Mouse (Mus musculus) mouse embryonic stem cell (cell line): ENCODE results near the gene Trim56.

ENCODE experiments used
- in situ Hi-C, 2 experiments: fragments of 300-500 bp; cut with MboI; formaldehyde crosslinking; loops; 1 replicate in 1 of 2; 3 replicates in 1 of 2; pipeline ENCODE4 v1.14.3; 2019 to 2020; ENCODE audit warnings: low sequenced_read_pairs in 2 of 2, low pct_unique_long_range_greater_than_20kb in 1 of 2, mixed read lengths in 1 of 2; ENCODE audit not compliant: unreplicated experiment in 1 of 2

Gene Trim56

GRCm38 (mm10) chr5:137111542-137112408 is 4.2 kb downstream of the Trim56 start:
- in situ Hi-C loops, result no loop called here

GRCm38 (mm10) chr5:137110863-137111262 is 5.1 kb downstream of the Trim56 start:
- in situ Hi-C loops, result no loop called here

GRCm38 (mm10) chr5:137109941-137110593 is 5.9 kb downstream of the Trim56 start:
- in situ Hi-C loops, result loop anchor here in 1 of 2 experiments (5.0 to 10.0 kb wide), 2 partner anchors 83 to 185 kb away; partner anchors contain the start of gene Vgf

GRCm38 (mm10) chr5:137108111-137108510 is 7.9 kb downstream of the Trim56 start:
- in situ Hi-C loops, result loop anchor here in 1 of 2 experiments (5.0 to 10.0 kb wide), 2 partner anchors 81 to 183 kb away; partner anchors contain the start of gene Vgf

GRCm38 (mm10) chr5:137107670-137108069 is 8.3 kb downstream of the Trim56 start:
- in situ Hi-C loops, result loop anchor here in 1 of 2 experiments (5.0 to 10.0 kb wide), 2 partner anchors 80 to 183 kb away; partner anchors contain the start of gene Vgf

- in situ Hi-C loops, result loop anchor here in 1 of 2 experiments (5.0 to 10.0 kb wide), 2 partner anchors 80 to 182 kb away; partner anchors contain the start of gene Vgf
Observed at GRCm38 (mm10) chr5:137107024-137107423, 9.0 kb downstream of the Trim56 start.

- in situ Hi-C loops, result loop anchor here in 1 of 2 experiments (5.0 to 10.0 kb wide), 2 partner anchors 79 to 182 kb away; partner anchors contain the start of gene Vgf
Observed at GRCm38 (mm10) chr5:137106434-137106833, 9.6 kb downstream of the Trim56 start.

GRCm38 (mm10) chr5:137103969-137104368 is 12.0 kb downstream of the Trim56 start:
- in situ Hi-C loops, result loop anchor here in 1 of 2 experiments (10.0 kb wide), 1 partner anchor 179 kb away; no protein-coding TSS in a partner anchor

GRCm38 (mm10) chr5:137102575-137103522 is 13.2 kb downstream of the Trim56 start:
- in situ Hi-C loops, result loop anchor here in 1 of 2 experiments (10.0 kb wide), 1 partner anchor 178 kb away; no protein-coding TSS in a partner anchor

- in situ Hi-C loops, result loop anchor here in 1 of 2 experiments (10.0 kb wide), 1 partner anchor 177 kb away; no protein-coding TSS in a partner anchor
Observed at GRCm38 (mm10) chr5:137102078-137102477, 13.9 kb downstream of the Trim56 start.

GRCm38 (mm10) chr5:137100660-137101059 is 15.3 kb downstream of the Trim56 start:
- in situ Hi-C loops, result loop anchor here in 1 of 2 experiments (10.0 kb wide), 1 partner anchor 176 kb away; no protein-coding TSS in a partner anchor

- in situ Hi-C loops, result loop anchor here in 1 of 2 experiments (5.0 kb wide), 1 partner anchor 86 kb away; no protein-coding TSS in a partner anchor
Observed at GRCm38 (mm10) chr5:137098418-137098817, 17.6 kb downstream of the Trim56 start.

- in situ Hi-C loops, result loop anchor here in 1 of 2 experiments (5.0 kb wide), 1 partner anchor 84 kb away; no protein-coding TSS in a partner anchor
Observed at GRCm38 (mm10) chr5:137096037-137096436, 20.0 kb downstream of the Trim56 start.

- in situ Hi-C loops, result loop anchor here in 1 of 2 experiments (5.0 kb wide), 1 partner anchor 83 kb away; no protein-coding TSS in a partner anchor
Observed at GRCm38 (mm10) chr5:137095135-137095534, 20.9 kb downstream of the Trim56 start.

- in situ Hi-C loops, result no loop called here
Observed at GRCm38 (mm10) chr5:137093720-137094119, 22.3 kb downstream of the Trim56 start.

- in situ Hi-C loops, result no loop called here
Observed at GRCm38 (mm10) chr5:137091560-137091959, 24.4 kb downstream of the Trim56 start.

- in situ Hi-C loops, result no loop called here
Observed at GRCm38 (mm10) chr5:137090870-137091269, 25.1 kb downstream of the Trim56 start.
